Mouse (Mus musculus) liver, postnatal 0 days (tissue): ENCODE results near the gene Dnajc8.

Source experiments
- CTCF ChIP-seq: sonication (generic); IDR thresholded peaks from 2 replicates; pipeline ENCODE4 v1.5.1; 2016; ENCODE audit warnings: antibody characterized with exemption, low read depth
- EP300 ChIP-seq: IDR thresholded peaks from 2 replicates; pipeline ENCODE4 v1.6.1; 2016; ENCODE audit warnings: antibody characterized with exemption, low read depth, mild to moderate bottlenecking

DNA sequence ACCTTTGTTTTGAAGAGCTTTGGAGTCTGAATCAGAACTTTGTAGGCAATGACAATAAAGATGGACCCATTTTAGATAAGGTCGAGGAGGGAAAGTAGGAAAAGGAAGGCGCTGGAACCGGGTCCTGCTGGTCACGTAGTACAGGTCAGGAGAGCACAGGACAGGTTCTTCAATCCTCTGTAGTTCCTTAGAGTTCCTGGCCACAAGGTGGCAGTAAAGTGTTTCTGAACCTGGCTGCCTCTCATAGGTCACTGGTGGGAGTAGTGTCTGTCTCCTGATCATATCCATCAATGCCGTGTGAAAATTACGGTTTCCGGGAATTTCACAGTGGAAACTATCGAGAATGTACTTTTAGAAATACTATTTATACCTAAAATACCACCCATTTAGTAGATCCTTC, 10.5 kb downstream of the Dnajc8 start:
- TF ChIP-seq CTCF = peak; percentile 90
- no peak for TF ChIP-seq EP300
